Mouse (Mus musculus) cerebellum, adult 8-10 months (tissue): Measurements from ENCODE around the gene Klrb1c.
"Not testable (repeated sequence)": the region's sequence is repeated elsewhere in the genome, so short reads cannot be mapped to it uniquely, and the experiment has no call there.

Experiments
- DNase-seq: peaks from one replicate; pipeline ENCODE4 v3.0.0; 2022

Gene Klrb1c

GRCm38 (mm10) chr6:128754265-128754664 is 34.8 kb downstream of the Klrb1c start:
- DNase-seq = peak; percentile 36

GRCm38 (mm10) chr6:128753610-128754224 is 35.3 kb downstream of the Klrb1c start:
- DNase-seq = peak; percentile 82

GRCm38 (mm10) chr6:128747006-128747405 is 42.0 kb downstream of the Klrb1c start:
- DNase-seq = not testable (repeated sequence)

DNA sequence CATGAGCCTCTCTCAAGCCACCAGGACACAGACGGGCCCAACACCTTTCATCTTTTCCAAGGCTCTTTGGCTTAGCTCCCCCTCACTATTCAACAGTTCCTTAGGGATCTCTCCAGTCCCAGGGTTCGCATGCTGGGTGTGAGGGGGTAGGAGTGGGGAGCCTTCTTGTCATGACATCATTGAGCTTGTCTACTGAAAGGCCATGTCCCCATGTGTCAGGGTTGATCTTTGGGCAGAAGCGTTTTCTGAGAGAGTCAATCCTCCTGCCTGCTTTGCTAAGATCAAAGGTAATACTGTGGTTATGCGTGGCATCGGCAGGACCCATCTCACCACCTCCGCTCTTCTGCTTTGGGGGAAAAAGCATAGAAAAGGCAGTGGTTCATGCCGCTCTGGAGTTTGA is 51.6 kb downstream of the Klrb1c start:
- DNase-seq = no peak

- no peak for DNase-seq
Measured at GRCm38 (mm10) chr6:128736100-128736499, 52.9 kb downstream of the Klrb1c start.

DNA sequence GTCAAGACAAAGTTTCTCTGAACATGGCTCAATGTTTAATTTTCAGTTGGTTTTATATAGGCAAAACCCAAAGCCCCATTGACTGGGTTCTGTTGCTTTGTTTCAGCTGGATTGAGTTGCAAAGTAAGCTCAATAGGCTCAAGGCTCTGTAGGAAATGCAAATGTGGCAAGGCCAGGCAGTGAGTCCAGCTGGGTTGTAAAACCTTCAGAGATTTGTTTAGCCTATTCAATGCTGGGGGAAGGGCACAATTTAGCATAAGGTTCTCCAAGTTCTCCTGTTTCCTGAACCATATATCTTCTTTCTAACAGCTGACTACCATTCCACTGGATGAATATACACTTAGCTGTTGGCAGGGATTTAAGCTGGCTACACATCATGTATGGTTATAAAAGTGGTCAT is 54.1 kb downstream of the Klrb1c start:
- no peak for DNase-seq

DNA sequence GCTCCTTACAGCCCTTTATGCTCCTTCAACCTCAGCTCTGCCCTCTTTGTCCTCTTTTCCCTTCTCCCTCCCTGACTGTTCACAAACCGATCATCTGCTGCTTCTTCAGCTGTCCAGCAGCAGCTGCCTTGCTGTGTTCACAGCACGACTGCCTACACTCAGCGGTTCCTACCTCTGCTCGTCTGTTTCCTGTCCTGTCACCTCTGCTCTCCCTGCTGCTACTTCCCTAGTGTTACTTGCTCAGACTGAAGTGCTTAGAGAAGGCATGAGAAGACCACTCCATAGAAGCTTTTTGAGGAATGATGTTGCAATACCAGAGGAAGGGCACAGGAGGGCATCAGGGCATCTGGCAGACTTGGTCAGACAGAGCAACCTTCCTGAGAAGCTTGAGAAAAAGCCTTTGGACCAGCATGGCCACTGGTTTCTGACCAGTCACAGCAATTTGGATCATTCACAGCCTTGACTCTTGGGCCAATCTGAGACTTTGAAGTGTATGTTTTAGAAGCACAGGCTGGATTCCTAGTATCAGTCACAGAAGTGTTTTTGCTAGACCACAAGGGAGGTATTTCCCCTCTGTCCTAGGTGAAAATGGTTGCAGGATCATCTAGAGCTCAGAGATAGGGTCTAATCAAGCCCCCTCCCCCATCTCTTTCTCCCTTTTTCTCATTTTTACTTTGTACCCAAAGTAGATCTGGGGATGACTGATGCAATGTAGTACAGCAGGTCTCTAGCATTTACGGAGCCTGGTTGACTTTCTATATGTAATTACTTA is 54.9 kb downstream of the Klrb1c start:
- no peak for DNase-seq

GRCm38 (mm10) chr6:128732032-128732431 is 57.0 kb downstream of the Klrb1c start:
- DNase-seq = no peak
